ENCODE assay signal across 20 mouse cellular contexts in the genomic region with DNA sequence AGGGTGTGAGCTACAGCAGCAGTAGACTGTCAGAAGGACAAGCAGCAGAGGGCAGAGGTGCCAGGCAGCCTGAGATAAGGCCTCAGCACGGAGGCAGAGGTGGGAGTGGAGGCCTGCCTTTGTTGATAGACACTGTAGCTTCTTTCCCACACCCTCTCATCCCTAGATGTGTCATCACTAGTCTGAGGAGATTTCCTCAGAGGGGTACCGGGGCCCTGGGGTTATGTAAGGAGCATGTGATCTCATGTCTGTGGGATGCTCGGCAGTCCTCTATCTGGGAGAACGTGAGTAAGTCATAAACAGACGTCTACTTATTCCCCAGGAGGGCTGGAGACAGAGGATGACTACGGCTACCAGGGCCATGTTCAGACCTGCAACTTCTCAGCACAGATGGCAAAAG. TPM values are rescaled to one million over a fixed set of nuclear protein-coding genes. Genes with fewer than 3 reads are reported as not detected.
DNase-seq lines count a peak whose midpoint lies in the region; ATAC-seq and TF ChIP-seq lines count a peak whose summit lies in the region.
"Had no signal": no experiment of that assay in that cellular context is flagged by ENCODE, and none has a peak within 500 bp of the region (broad histone marks: within the 10 kb centered on the region; RNA-seq: fewer than 3 reads in every experiment).

No protein-coding gene starts in this region.

- intact Hi-C loops in heart, postnatal 25 days (cut with DNase I) = no loop called here

- 0 out of 2 replicates have a peak, but pooled peaks cover 10% of the 10 kb centered on the region for H3K36me3 ChIP-seq in heart, embryonic 12.5 days
- no peaks in the 10 kb centered on the region for H3K36me3 ChIP-seq in MEL (ENCODE audit: control insufficient read depth in 1 of 2, insufficient read depth in 2 of 2, low read length in 2 of 2)
- H3K36me3 ChIP-seq in liver, postnatal 0 days (replicated peaks; ENCODE audit: insufficient read depth, low read length) = peaks cover 4% of the 10 kb centered on the region; the same call in 1 of the 2 replicates
- no peaks in the 10 kb centered on the region for H3K36me3 ChIP-seq in kidney, embryonic 16.5 days (ENCODE audit: insufficient read depth, low read length)
- H3K36me3 ChIP-seq: forebrain, embryonic 12.5 days had no signal

- no peak for TF ChIP-seq POLR2A in MEL (IDR thresholded peaks at IDR 0.05; ENCODE audit: control insufficient read depth in 1 of 2, insufficient read depth in 1 of 2, low read depth in 1 of 2, low read length in 2 of 2, poor library complexity in 1 of 2)

- H3K27me3 ChIP-seq in heart, embryonic 12.5 days (replicated peaks) = peaks cover 29% of the 10 kb centered on the region
- H3K27me3 ChIP-seq in MEL (ENCODE audit: control insufficient read depth in 1 of 2, insufficient read depth in 2 of 2, low read length in 2 of 2) = peaks cover 0 to 2% of the 10 kb centered on the region in 2 experiments; a peak in 1 of 4 replicates
- peaks cover 27% of the 10 kb centered on the region for H3K27me3 ChIP-seq in liver, postnatal 0 days (ENCODE audit: insufficient read depth, low read length)
- H3K27me3 ChIP-seq in kidney, embryonic 16.5 days (ENCODE audit: insufficient read depth, low read length) = no peaks in the 10 kb centered on the region
- H3K27me3 ChIP-seq: midbrain, embryonic 15.5 days; neural tube, embryonic 15.5 days had no signal

- no peak overlapping the region for H3K27ac ChIP-seq in heart, embryonic 12.5 days (ENCODE audit: poor library complexity, severe bottlenecking)
- no peak overlapping the region for H3K27ac ChIP-seq in MEL (ENCODE audit: control insufficient read depth, low read depth, low read length)
- peak overlapping the region; percentile 80 for H3K27ac ChIP-seq in liver, postnatal 0 days (ENCODE audit: low read depth)
- H3K27ac ChIP-seq in kidney, embryonic 16.5 days (ENCODE audit: low read length) = no peak overlapping the region
- H3K27ac ChIP-seq: embryonic facial prominence, embryonic 10.5 days; forebrain, embryonic 12.5 days; layer of hippocampus, adult 2 months; midbrain, embryonic 15.5 days; neural tube, embryonic 15.5 days had no signal

- ATAC-seq in heart, embryonic 12.5 days (ENCODE audit: insufficient number of reproducible peaks, low FRiP score) = peak; percentile 63
- peak; percentile 95 for ATAC-seq in liver, postnatal 0 days
- no peak for ATAC-seq in kidney, embryonic 16.5 days (ENCODE audit: low FRiP score, low TSS enrichment)
- ATAC-seq: midbrain, embryonic 15.5 days had no signal

- TF ChIP-seq RAD21 in MEL (IDR thresholded peaks at IDR 0.05; ENCODE audit: low read depth, low read length) = no peak

- no peak overlapping the region for H3K4me2 ChIP-seq in heart, embryonic 12.5 days
- H3K4me2 ChIP-seq in liver, postnatal 0 days (ENCODE audit: low read depth, low read length) = peak overlapping the region; percentile 58
- no peak overlapping the region for H3K4me2 ChIP-seq in kidney, embryonic 16.5 days (replicated peaks; ENCODE audit: low read depth, low read length)
- H3K4me2 ChIP-seq: forebrain, embryonic 12.5 days; lung, embryonic 14.5 days; midbrain, embryonic 15.5 days; neural tube, embryonic 15.5 days had no signal

- WGBS in heart, embryonic 12.5 days = 47% methylated on average over 6 of the region's 6 CpGs
- 53% methylated on average over 6 of the region's 6 CpGs for WGBS in liver, postnatal 0 days (ENCODE audit: insufficient replicate concordance)
- WGBS in kidney, embryonic 16.5 days = 66% methylated on average over 6 of the region's 6 CpGs

- no peak overlapping the region for H3K4me3 ChIP-seq in heart, embryonic 12.5 days
- H3K4me3 ChIP-seq in MEL (ENCODE audit: control insufficient read depth in 1 of 2, insufficient read depth in 1 of 2, low read depth in 2 of 2, low read length in 2 of 2) = no peak overlapping the region
- H3K4me3 ChIP-seq in liver, postnatal 0 days (ENCODE audit: low read depth, low read length) = peak overlapping the region; percentile 32
- H3K4me3 ChIP-seq in kidney, embryonic 16.5 days (ENCODE audit: low read length) = no peak overlapping the region
- H3K4me3 ChIP-seq: embryonic facial prominence, embryonic 10.5 days; forebrain, embryonic 12.5 days; layer of hippocampus, adult 2 months; midbrain, embryonic 15.5 days; neural tube, embryonic 15.5 days had no signal

- no peak for TF ChIP-seq CTCF in MEL (IDR thresholded peaks at IDR 0.05 in 2 of 3, conservative IDR thresholded peaks at IDR 0.05 in 1 of 3; ENCODE audit: control insufficient read depth in 1 of 3, insufficient read depth in 1 of 3, low read depth in 2 of 3, low read length in 3 of 3, poor library complexity in 1 of 3, severe bottlenecking in 1 of 3)
- peak; percentile 47 for TF ChIP-seq CTCF in liver, postnatal 0 days (IDR thresholded peaks at IDR 0.05; ENCODE audit: low read depth)

- H3K9me3 ChIP-seq in heart, embryonic 12.5 days (replicated peaks) = no peaks in the 10 kb centered on the region
- H3K9me3 ChIP-seq in MEL (replicated peaks; ENCODE audit: insufficient read depth, low read length) = no peaks in the 10 kb centered on the region
- no peaks in the 10 kb centered on the region for H3K9me3 ChIP-seq in liver, postnatal 0 days (ENCODE audit: low read length)
- H3K9me3 ChIP-seq in kidney, embryonic 16.5 days (ENCODE audit: low read length) = no peaks in the 10 kb centered on the region
- H3K9me3 ChIP-seq: embryonic facial prominence, embryonic 10.5 days; forebrain, embryonic 12.5 days; midbrain, embryonic 15.5 days; neural tube, embryonic 15.5 days had no signal

- 0 out of 4 replicates have a peak, but pooled peaks of 1 of the 2 experiments have one; percentile 30 for TF ChIP-seq EP300 in MEL (IDR thresholded peaks at IDR 0.05; ENCODE audit: low read depth in 1 of 2, low read length in 2 of 2)
- peak; percentile 91 for TF ChIP-seq EP300 in liver, postnatal 0 days (IDR thresholded peaks at IDR 0.05; ENCODE audit: low read depth)

- H3K79me2 ChIP-seq in MEL (ENCODE audit: control insufficient read depth, insufficient read depth, low read length, poor library complexity) = no peaks in the 10 kb centered on the region

- DNase-seq in heart, postnatal 25 days (ENCODE audit: low spot score) = no peak
- DNase-seq in MEL (ENCODE audit: low read depth, low spot score) = peak; percentile 43
- DNase-seq in c-Kit-positive CD71-positive TER-119-positive erythroid progenitor cells, embryonic 14.5 days (ENCODE audit: low spot score) = peak; percentile 89
- DNase-seq in liver, postnatal 0 days = peak; percentile 73
- DNase-seq in lung, postnatal 14 days = no peak
- no peak for DNase-seq in cerebellum, postnatal 25 days
- DNase-seq: adrenal gland, postnatal 14 days; cerebellum, adult 8-10 months; heart, postnatal 4 days; kidney, adult 11 months; lung, embryonic 14.5 days had no signal

- H3K4me1 ChIP-seq in heart, embryonic 12.5 days (replicated peaks) = peaks cover 9% of the 10 kb centered on the region; the same call in 1 of the 2 replicates
- peaks cover 0 to 5% of the 10 kb centered on the region in 2 experiments; a peak in 1 of 4 replicates for H3K4me1 ChIP-seq in MEL (ENCODE audit: control insufficient read depth in 1 of 2, insufficient read depth in 2 of 2, low read length in 2 of 2)
- peaks cover 32% of the 10 kb centered on the region for H3K4me1 ChIP-seq in liver, postnatal 0 days (ENCODE audit: insufficient read depth)
- peaks cover 4% of the 10 kb centered on the region; the same call in 1 of the 2 replicates for H3K4me1 ChIP-seq in kidney, embryonic 16.5 days (ENCODE audit: insufficient read depth, low read length)

- no peak overlapping the region for H3K9ac ChIP-seq in heart, embryonic 12.5 days
- no peak overlapping the region for H3K9ac ChIP-seq in MEL (ENCODE audit: control insufficient read depth, low read depth, low read length, poor library complexity, severe bottlenecking)
- peak overlapping the region; percentile 53 for H3K9ac ChIP-seq in liver, postnatal 0 days (replicated peaks)
- no peak overlapping the region for H3K9ac ChIP-seq in kidney, embryonic 16.5 days (replicated peaks; ENCODE audit: low read length)
- H3K9ac ChIP-seq: forebrain, embryonic 12.5 days; lung, embryonic 14.5 days; midbrain, embryonic 15.5 days; neural tube, embryonic 15.5 days had no signal

RNA-seq across cellular contexts. Expression of a gene that starts 4.2 kb away (rescaled TPM):
- polyA plus RNA-seq in heart, embryonic 12.5 days (2016; fragmentation: Nextera tagmentation; extraction: Ambion mirVana) = 36.2 and 41.1 TPM in 2 replicates
- total RNA-seq in heart, postnatal 25 days (2021) = 10 to 100 TPM; 77.9 to 82.6 TPM
- not detected in 2 replicates for total RNA-seq in MEL (2012; rRNA removed)
- not detected for polyA plus RNA-seq in MEL (2012; ENCODE audit: insufficient read depth in 1 of 2, insufficient read length in 2 of 2, low read depth in 1 of 2, low replicate concordance in 2 of 2, missing spikeins in 1 of 2)
- 49.4 and 54.4 TPM in 2 replicates for polyA plus RNA-seq in liver, postnatal 0 days (2015; fragmentation: Nextera tagmentation; extraction: Ambion mirVana)
- polyA plus RNA-seq in kidney, embryonic 16.5 days (2015; fragmentation: Nextera tagmentation; extraction: Ambion mirVana) = 66.6 and 76.7 TPM in 2 replicates

RNA-seq across cellular contexts. Expression of a gene that starts 18.6 kb away (rescaled TPM):
- 4.1 and 4.2 TPM in 2 replicates for polyA plus RNA-seq in heart, embryonic 12.5 days (2016; fragmentation: Nextera tagmentation; extraction: Ambion mirVana)
- under 1 TPM; 0.42 to 0.53 TPM for total RNA-seq in heart, postnatal 25 days (2021)
- total RNA-seq in MEL (2012; rRNA removed) = 1.0 and 1.3 TPM in 2 replicates
- polyA plus RNA-seq in MEL (2012; ENCODE audit: insufficient read depth in 1 of 2, insufficient read length in 2 of 2, low read depth in 1 of 2, low replicate concordance in 2 of 2, missing spikeins in 1 of 2) = under 1 TPM in 1 of 2 experiments, not detected in 1; 0.65 TPM
- 0.20 and 5.1 TPM in 2 replicates for polyA plus RNA-seq in liver, postnatal 0 days (2015; fragmentation: Nextera tagmentation; extraction: Ambion mirVana)
- polyA plus RNA-seq in kidney, embryonic 16.5 days (2015; fragmentation: Nextera tagmentation; extraction: Ambion mirVana) = 9.4 and 11.0 TPM in 2 replicates

RNA-seq across cellular contexts. Expression of a gene that starts 19.4 kb away (rescaled TPM):
- polyA plus RNA-seq in heart, embryonic 12.5 days (2016; fragmentation: Nextera tagmentation; extraction: Ambion mirVana) = 9.6 TPM in 2 replicates
- 1 to 10 TPM; 2.6 to 4.0 TPM for total RNA-seq in heart, postnatal 25 days (2021)
- total RNA-seq in MEL (2012; rRNA removed) = 12.9 and 15.8 TPM in 2 replicates
- 10 to 100 TPM in 1 of 2 experiments, not detected in 1; 21.1 TPM for polyA plus RNA-seq in MEL (2012; ENCODE audit: insufficient read depth in 1 of 2, insufficient read length in 2 of 2, low read depth in 1 of 2, low replicate concordance in 2 of 2, missing spikeins in 1 of 2)
- polyA plus RNA-seq in liver, postnatal 0 days (2015; fragmentation: Nextera tagmentation; extraction: Ambion mirVana) = 4.3 and 5.4 TPM in 2 replicates
- polyA plus RNA-seq in kidney, embryonic 16.5 days (2015; fragmentation: Nextera tagmentation; extraction: Ambion mirVana) = 14.2 and 15.3 TPM in 2 replicates

RNA-seq across cellular contexts. Expression of a gene that starts 19.9 kb away (rescaled TPM):
- 0.05 TPM in 1 of 2 replicates, not detected in the other for polyA plus RNA-seq in heart, embryonic 12.5 days (2016; fragmentation: Nextera tagmentation; extraction: Ambion mirVana)
- not detected for total RNA-seq in heart, postnatal 25 days (2021)
- total RNA-seq in MEL (2012; rRNA removed) = 0.04 TPM in 1 of 2 replicates, not detected in the other
- under 1 TPM in 1 of 2 experiments, not detected in 1; 0.06 TPM for polyA plus RNA-seq in MEL (2012; ENCODE audit: insufficient read depth in 1 of 2, insufficient read length in 2 of 2, low read depth in 1 of 2, low replicate concordance in 2 of 2, missing spikeins in 1 of 2)
- polyA plus RNA-seq in liver, postnatal 0 days (2015; fragmentation: Nextera tagmentation; extraction: Ambion mirVana) = not detected in 2 replicates
- polyA plus RNA-seq in kidney, embryonic 16.5 days (2015; fragmentation: Nextera tagmentation; extraction: Ambion mirVana) = not detected in 2 replicates
- total RNA-seq: granulocyte monocyte progenitor cell, adult 5-6 weeks had no signal
- polyA plus RNA-seq: thymus, postnatal 0 days had no signal

RNA-seq across cellular contexts. Expression of a gene that starts 19.9 kb away (rescaled TPM):
- polyA plus RNA-seq in heart, embryonic 12.5 days (2016; fragmentation: Nextera tagmentation; extraction: Ambion mirVana) = 33.9 and 34.5 TPM in 2 replicates
- 10 to 100 TPM; 26.2 to 26.6 TPM for total RNA-seq in heart, postnatal 25 days (2021)
- total RNA-seq in MEL (2012; rRNA removed) = 43.3 and 48.3 TPM in 2 replicates
- 10 to 100 TPM in 1 of 2 experiments, not detected in 1; 56.6 TPM for polyA plus RNA-seq in MEL (2012; ENCODE audit: insufficient read depth in 1 of 2, insufficient read length in 2 of 2, low read depth in 1 of 2, low replicate concordance in 2 of 2, missing spikeins in 1 of 2)
- polyA plus RNA-seq in liver, postnatal 0 days (2015; fragmentation: Nextera tagmentation; extraction: Ambion mirVana) = 144 and 154 TPM in 2 replicates
- polyA plus RNA-seq in kidney, embryonic 16.5 days (2015; fragmentation: Nextera tagmentation; extraction: Ambion mirVana) = 73.0 and 82.1 TPM in 2 replicates

Comparison
In these comparisons a context has a peak if more than half of its experiments do, and no peak if none do; other contexts are left out.
1. DNase-seq: peak in MEL (single experiment), c-Kit-positive CD71-positive TER-119-positive erythroid progenitor cells, embryonic 14.5 days (single experiment) and liver, postnatal 0 days (single experiment); none in heart, postnatal 25 days (single experiment), lung, postnatal 14 days (single experiment) and cerebellum, postnatal 25 days (0 of 2).
2. RNA of a gene that starts 4.2 kb away (polyA plus RNA-seq): 66.6 to 76.7 TPM in kidney, embryonic 16.5 days, 49.4 to 54.4 TPM in liver, postnatal 0 days and 36.2 to 41.1 TPM in heart, embryonic 12.5 days; not detected in MEL; every median in the first group is over 10 times any median in the second.